29 mouse cellular contexts compared by ENCODE assay signal in genomic region chr8:113551454-113552273, GRCm38 (mm10).
DNase-seq lines count a peak whose midpoint lies in the region; ATAC-seq and TF ChIP-seq lines count a peak whose summit lies in the region.
"Had no signal": no experiment of that assay in that cellular context is flagged by ENCODE, and none has a peak within 500 bp of the region (broad histone marks: within the 10 kb centered on the region; RNA-seq: fewer than 3 reads in every experiment).

No protein-coding gene starts in this region.

- WGBS in intestine, embryonic 16.5 days, result 66% methylated on average over 12 of the region's 12 CpGs
- WGBS in stomach, embryonic 16.5 days, result 59% methylated on average over 12 of the region's 12 CpGs
- 82% methylated on average over 12 of the region's 12 CpGs for WGBS in limb, embryonic 10.5 days
- WGBS in heart, embryonic 11.5 days (ENCODE audit: insufficient replicate concordance), result 30% methylated on average over 12 of the region's 12 CpGs

- peak; percentile 7 to 19 for DNase-seq in lung, adult 18-20 months
- DNase-seq in lung, postnatal 10 days, result no peak
- peak; percentile 12 for DNase-seq in MEL (ENCODE audit: low read depth, low spot score)
- DNase-seq in limb, embryonic 10.5 days (ENCODE audit: low spot score), result no peak
- DNase-seq: cerebellum, adult 2 months; cerebellum, postnatal 14 days; gastrocnemius, postnatal 14 days; heart, adult 11 months; heart, postnatal 36 days; kidney, adult 18-20 months; kidney, postnatal 25 days; lung, embryonic 14.5 days; right cerebral cortex, adult 18-20 months; spleen, adult 18-20 months; thymus, postnatal 4 days had no signal

- TF ChIP-seq EP300 in MEL (IDR thresholded peaks at IDR 0.05; ENCODE audit: low read depth in 1 of 2, low read length in 2 of 2), result no peak

- H3K79me2 ChIP-seq in MEL (ENCODE audit: control insufficient read depth, insufficient read depth, low read length, poor library complexity), result no peaks in the 10 kb centered on the region

- no peak for TF ChIP-seq CTCF in MEL (IDR thresholded peaks at IDR 0.05 in 2 of 3, conservative IDR thresholded peaks at IDR 0.05 in 1 of 3; ENCODE audit: control insufficient read depth in 1 of 3, insufficient read depth in 1 of 3, low read depth in 2 of 3, low read length in 3 of 3, poor library complexity in 1 of 3, severe bottlenecking in 1 of 3)

- no peak for TF ChIP-seq RAD21 in MEL (IDR thresholded peaks at IDR 0.05; ENCODE audit: low read depth, low read length)

- H3K9ac ChIP-seq in MEL (ENCODE audit: control insufficient read depth, low read depth, low read length, poor library complexity, severe bottlenecking), result no peak overlapping the region
- no peak overlapping the region for H3K9ac ChIP-seq in intestine, embryonic 16.5 days (ENCODE audit: low read depth, low read length)
- H3K9ac ChIP-seq in stomach, embryonic 16.5 days (ENCODE audit: low read length), result no peak overlapping the region
- no peak overlapping the region for H3K9ac ChIP-seq in heart, embryonic 11.5 days (ENCODE audit: low read depth, low read length)
- H3K9ac ChIP-seq: embryonic facial prominence, embryonic 15.5 days; hindbrain, embryonic 12.5 days; kidney, embryonic 15.5 days; liver, embryonic 14.5 days; lung, embryonic 14.5 days; midbrain, embryonic 15.5 days had no signal

- H3K9me3 ChIP-seq in MEL (replicated peaks; ENCODE audit: insufficient read depth, low read length), result no peaks in the 10 kb centered on the region
- no peaks in the 10 kb centered on the region for H3K9me3 ChIP-seq in intestine, embryonic 16.5 days (ENCODE audit: control insufficient read depth, low read length)
- no peaks in the 10 kb centered on the region for H3K9me3 ChIP-seq in stomach, embryonic 16.5 days (replicated peaks; ENCODE audit: control insufficient read depth, low read length)
- no peaks in the 10 kb centered on the region for H3K9me3 ChIP-seq in limb, embryonic 10.5 days (replicated peaks)
- peaks cover 3% of the 10 kb centered on the region for H3K9me3 ChIP-seq in heart, embryonic 11.5 days (replicated peaks; ENCODE audit: control insufficient read depth, low read length)
- H3K9me3 ChIP-seq: embryonic facial prominence, embryonic 10.5 days; embryonic facial prominence, embryonic 15.5 days; heart, embryonic 10.5 days; hindbrain, embryonic 12.5 days; kidney, embryonic 15.5 days; midbrain, embryonic 10.5 days; midbrain, embryonic 15.5 days had no signal

- ATAC-seq in intestine, embryonic 16.5 days, result peak; percentile 36; the same call in 1 of the 2 replicates
- ATAC-seq in stomach, embryonic 16.5 days (ENCODE audit: insufficient read depth, low FRiP score), result peak; percentile 78; the same call in 1 of the 2 replicates
- ATAC-seq in heart, embryonic 11.5 days (replicated peaks; ENCODE audit: insufficient number of reproducible peaks, low FRiP score, low TSS enrichment), result no peak
- ATAC-seq: forebrain, embryonic 14.5 days; hindbrain, postnatal 0 days; midbrain, embryonic 15.5 days had no signal

- no peak overlapping the region for H3K4me3 ChIP-seq in MEL (ENCODE audit: control insufficient read depth in 1 of 2, insufficient read depth in 1 of 2, low read depth in 2 of 2, low read length in 2 of 2)
- no peak overlapping the region for H3K4me3 ChIP-seq in intestine, embryonic 16.5 days (ENCODE audit: low read length)
- H3K4me3 ChIP-seq in stomach, embryonic 16.5 days (replicated peaks; ENCODE audit: low read length), result no peak overlapping the region
- no peak overlapping the region for H3K4me3 ChIP-seq in limb, embryonic 10.5 days
- no peak overlapping the region for H3K4me3 ChIP-seq in heart, embryonic 11.5 days (ENCODE audit: low read depth, low read length)
- H3K4me3 ChIP-seq: embryonic facial prominence, embryonic 10.5 days; embryonic facial prominence, embryonic 15.5 days; heart, embryonic 10.5 days; hindbrain, embryonic 12.5 days; kidney, embryonic 15.5 days; left cerebral cortex, adult 2 months; midbrain, embryonic 10.5 days; midbrain, embryonic 15.5 days had no signal

- H3K4me2 ChIP-seq in intestine, embryonic 16.5 days (ENCODE audit: low read depth, low read length), result no peak overlapping the region
- no peak overlapping the region for H3K4me2 ChIP-seq in stomach, embryonic 16.5 days (ENCODE audit: low read depth, low read length)
- no peak overlapping the region for H3K4me2 ChIP-seq in heart, embryonic 11.5 days
- H3K4me2 ChIP-seq: embryonic facial prominence, embryonic 15.5 days; hindbrain, embryonic 12.5 days; kidney, embryonic 15.5 days; lung, embryonic 14.5 days; midbrain, embryonic 15.5 days had no signal

- no peaks in the 10 kb centered on the region for H3K4me1 ChIP-seq in MEL (ENCODE audit: control insufficient read depth in 1 of 2, insufficient read depth in 2 of 2, low read length in 2 of 2)
- H3K4me1 ChIP-seq in intestine, embryonic 16.5 days (ENCODE audit: control insufficient read depth, insufficient read depth, low read length), result no peaks in the 10 kb centered on the region
- H3K4me1 ChIP-seq in stomach, embryonic 16.5 days (ENCODE audit: control insufficient read depth, insufficient read depth, low read length), result no peaks in the 10 kb centered on the region; the same call in 1 of the 2 replicates
- H3K4me1 ChIP-seq in limb, embryonic 10.5 days, result no peaks in the 10 kb centered on the region
- no peaks in the 10 kb centered on the region for H3K4me1 ChIP-seq in heart, embryonic 11.5 days (ENCODE audit: control insufficient read depth, insufficient read depth, low read length)
- H3K4me1 ChIP-seq: embryonic facial prominence, embryonic 15.5 days; heart, embryonic 10.5 days; kidney, embryonic 15.5 days had no signal

- no peaks in the 10 kb centered on the region for H3K27me3 ChIP-seq in MEL (ENCODE audit: control insufficient read depth in 1 of 2, insufficient read depth in 2 of 2, low read length in 2 of 2)
- H3K27me3 ChIP-seq in intestine, embryonic 16.5 days (replicated peaks; ENCODE audit: control insufficient read depth, insufficient read depth, low read length), result no peaks in the 10 kb centered on the region
- H3K27me3 ChIP-seq in stomach, embryonic 16.5 days (ENCODE audit: control insufficient read depth, insufficient read depth, low read length), result no peaks in the 10 kb centered on the region
- H3K27me3 ChIP-seq in limb, embryonic 10.5 days (ENCODE audit: low read depth, poor library complexity, severe bottlenecking), result no peaks in the 10 kb centered on the region
- no peaks in the 10 kb centered on the region for H3K27me3 ChIP-seq in heart, embryonic 11.5 days (ENCODE audit: control insufficient read depth, insufficient read depth, low read length)
- H3K27me3 ChIP-seq: embryonic facial prominence, embryonic 15.5 days; hindbrain, embryonic 12.5 days; kidney, embryonic 15.5 days; midbrain, embryonic 15.5 days had no signal

- no peak for TF ChIP-seq POLR2A in MEL (IDR thresholded peaks at IDR 0.05; ENCODE audit: control insufficient read depth in 1 of 2, insufficient read depth in 1 of 2, low read depth in 1 of 2, low read length in 2 of 2, poor library complexity in 1 of 2)

- H3K36me3 ChIP-seq in MEL (ENCODE audit: control insufficient read depth in 1 of 2, insufficient read depth in 2 of 2, low read length in 2 of 2), result no peaks in the 10 kb centered on the region
- H3K36me3 ChIP-seq in intestine, embryonic 16.5 days (ENCODE audit: control insufficient read depth, insufficient read depth, low read length), result no peaks in the 10 kb centered on the region
- H3K36me3 ChIP-seq in stomach, embryonic 16.5 days (ENCODE audit: control insufficient read depth, insufficient read depth, low read length), result no peaks in the 10 kb centered on the region
- no peaks in the 10 kb centered on the region for H3K36me3 ChIP-seq in limb, embryonic 10.5 days
- no peaks in the 10 kb centered on the region for H3K36me3 ChIP-seq in heart, embryonic 11.5 days (ENCODE audit: control insufficient read depth, insufficient read depth, low read length)
- H3K36me3 ChIP-seq: embryonic facial prominence, embryonic 10.5 days; embryonic facial prominence, embryonic 15.5 days; heart, embryonic 10.5 days; hindbrain, embryonic 12.5 days; kidney, embryonic 15.5 days; midbrain, embryonic 10.5 days; midbrain, embryonic 15.5 days had no signal

- H3K27ac ChIP-seq in MEL (ENCODE audit: control insufficient read depth, low read depth, low read length), result no peak overlapping the region
- no peak overlapping the region for H3K27ac ChIP-seq in intestine, embryonic 16.5 days (ENCODE audit: low read length)
- H3K27ac ChIP-seq in stomach, embryonic 16.5 days (ENCODE audit: low read length), result peak overlapping the region; percentile 33; the same call in 1 of the 2 replicates
- H3K27ac ChIP-seq in limb, embryonic 10.5 days, result no peak overlapping the region
- no peak overlapping the region for H3K27ac ChIP-seq in heart, embryonic 11.5 days (ENCODE audit: low read depth, low read length)
- H3K27ac ChIP-seq: embryonic facial prominence, embryonic 10.5 days; embryonic facial prominence, embryonic 15.5 days; heart, embryonic 10.5 days; hindbrain, embryonic 12.5 days; hindbrain, postnatal 0 days; kidney, embryonic 15.5 days; left cerebral cortex, adult 2 months; liver, embryonic 14.5 days; midbrain, embryonic 10.5 days; midbrain, embryonic 15.5 days had no signal

TF ChIP-seq in MEL, 35 proteins besides CTCF, POLR2A, EP300 and RAD21:
- no peak for TF ChIP-seq MAX (IDR thresholded peaks at IDR 0.05; ENCODE audit: low read length)

Comparison
In these comparisons a context has a peak if more than half of its experiments do, and no peak if none do; other contexts are left out.
1. DNase-seq: peak in lung, adult 18-20 months (2 of 2) and MEL (single experiment); none in lung, postnatal 10 days (single experiment) and limb, embryonic 10.5 days (single experiment).